Mouse (Mus musculus) yolk sac, embryonic 10.5 days (tissue): Measurements from ENCODE around the gene Prox2.
A peak's percentile ranks its signal among the peaks of the same experiment; 100 is the strongest.
"Not testable (repeated sequence)": the region's sequence is repeated elsewhere in the genome, so short reads cannot be mapped to it uniquely, and the experiment has no call there.

Experiments
- DNase-seq: peaks from one replicate; pipeline ENCODE4 v3.0.0-alpha.2; 2017; ENCODE audit warnings: low spot score

The Prox2 gene

DNA sequence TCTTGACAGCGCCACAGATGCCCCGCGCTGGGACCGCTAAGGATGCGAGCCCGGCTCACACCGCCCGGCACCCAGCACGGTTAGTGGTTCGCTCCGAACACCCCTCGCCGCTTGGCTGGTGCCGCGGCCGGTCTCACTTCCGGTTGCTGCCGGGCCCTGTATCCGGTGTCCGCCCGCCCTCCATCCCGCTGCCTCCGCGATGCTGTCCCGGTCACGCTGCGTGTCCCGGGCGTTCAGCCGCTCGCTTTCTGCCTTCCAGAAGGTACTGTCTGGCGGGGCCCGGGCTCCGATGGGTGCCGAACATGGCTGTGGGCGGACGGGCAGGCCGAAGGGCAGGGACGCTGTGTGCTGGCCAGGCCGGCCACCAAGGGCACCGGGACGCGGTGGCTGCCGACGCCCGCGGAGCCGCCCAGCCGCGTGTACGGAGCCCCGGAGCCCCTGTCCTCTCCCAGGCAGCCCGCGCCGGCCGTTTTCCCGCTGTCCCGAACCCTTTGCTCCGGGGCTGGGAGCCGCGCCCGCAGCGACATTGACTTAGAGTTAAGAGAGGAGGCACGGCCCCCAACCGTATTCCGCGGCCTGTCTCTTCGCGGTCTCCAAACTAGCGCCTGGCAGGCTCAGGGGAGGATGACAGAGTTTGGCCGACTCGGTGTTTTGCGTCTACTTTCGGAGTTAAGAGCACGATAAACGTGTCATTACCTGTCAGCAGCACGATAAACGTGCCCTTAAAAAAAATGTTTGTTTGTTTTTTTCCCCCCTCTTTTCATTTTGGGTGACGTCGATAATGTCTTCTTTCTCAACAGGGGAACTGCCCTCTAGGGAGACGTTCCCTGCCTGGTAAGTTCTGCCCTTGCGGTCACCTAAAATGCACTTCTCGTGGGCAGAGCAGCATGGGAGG is at the start of gene Prox2, which contains the start of gene Dlst:
Prox2 (minus strand) TSS at position 62 of the 895 bp plus-strand sequence.
Dlst (plus strand) TSS at position 136 of the 895 bp plus-strand sequence.
- peak; percentile 89 for DNase-seq

GRCm38 (mm10) chr12:85159592-85159991 is 49.0 kb upstream of the Prox2 start:
- no peak for DNase-seq

GRCm38 (mm10) chr12:85158801-85159200 is 48.2 kb upstream of the Prox2 start:
- no peak for DNase-seq

GRCm38 (mm10) chr12:85157797-85158460 is 47.4 kb upstream of the Prox2 start:
- no peak for DNase-seq

- no peak for DNase-seq
Measured at GRCm38 (mm10) chr12:85156324-85156723, 45.8 kb upstream of the Prox2 start.

DNA sequence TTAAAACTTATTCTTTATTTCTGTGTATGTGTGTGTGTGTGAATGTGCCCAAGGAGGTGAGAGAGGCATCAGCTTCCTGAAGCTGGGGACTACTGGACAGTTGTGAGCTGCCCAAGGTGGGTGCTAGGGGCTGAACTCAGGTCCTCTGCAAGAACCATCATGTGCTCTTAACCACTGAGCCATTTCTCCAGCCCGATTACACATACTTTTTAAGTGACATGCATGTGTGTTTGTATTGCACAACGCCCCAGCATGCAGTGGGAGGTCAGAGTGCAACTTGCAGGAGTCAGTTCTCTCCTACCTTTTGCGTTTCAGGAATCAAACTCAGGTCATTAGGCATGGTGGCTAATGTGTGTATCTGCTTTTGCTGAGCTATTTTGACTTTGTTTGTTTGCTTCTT is 42.5 kb upstream of the Prox2 start:
- DNase-seq: peak; percentile 73

DNA sequence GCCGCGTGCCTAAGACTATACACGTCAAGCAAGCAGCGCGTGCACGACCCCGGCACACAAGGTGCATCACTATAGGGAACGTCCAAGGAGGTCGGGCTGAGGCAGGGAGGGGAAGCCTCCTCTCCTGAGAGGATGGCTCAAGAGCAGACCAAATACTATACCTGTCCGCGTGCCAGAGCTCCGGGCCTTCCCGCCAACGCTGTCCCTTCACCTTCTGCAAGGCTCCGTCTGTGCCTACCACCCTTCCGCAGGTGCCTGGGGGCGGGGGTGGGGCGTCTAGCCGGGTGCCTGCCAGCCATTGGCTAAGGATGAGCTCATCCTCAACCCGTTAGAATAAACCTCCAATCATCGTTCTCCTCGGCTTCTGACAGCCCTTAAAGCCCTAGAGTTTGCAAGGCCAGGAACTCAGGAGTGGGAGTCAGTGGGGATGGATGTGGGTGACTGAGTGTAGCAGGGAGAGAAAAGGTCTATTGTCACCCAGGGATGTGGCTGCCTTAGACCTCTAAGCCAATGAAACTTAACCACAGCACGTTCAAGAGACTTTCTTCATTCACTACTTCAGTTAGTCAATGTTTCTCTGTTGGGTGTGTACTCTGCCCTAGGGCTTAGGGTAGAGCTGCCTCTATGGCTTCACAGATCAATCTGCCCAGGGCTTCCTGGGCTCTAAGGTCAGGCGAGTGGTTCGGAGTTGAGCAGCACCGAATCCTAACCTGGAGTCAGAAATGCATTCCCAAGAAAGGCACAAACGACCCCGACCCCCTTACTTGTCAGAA is 40.6 kb upstream of the Prox2 start, which contains the start of gene Rps6kl1:
Rps6kl1 (minus strand) TSS at position 263 of the 773 bp plus-strand sequence.
- DNase-seq: peak; percentile 75

DNA sequence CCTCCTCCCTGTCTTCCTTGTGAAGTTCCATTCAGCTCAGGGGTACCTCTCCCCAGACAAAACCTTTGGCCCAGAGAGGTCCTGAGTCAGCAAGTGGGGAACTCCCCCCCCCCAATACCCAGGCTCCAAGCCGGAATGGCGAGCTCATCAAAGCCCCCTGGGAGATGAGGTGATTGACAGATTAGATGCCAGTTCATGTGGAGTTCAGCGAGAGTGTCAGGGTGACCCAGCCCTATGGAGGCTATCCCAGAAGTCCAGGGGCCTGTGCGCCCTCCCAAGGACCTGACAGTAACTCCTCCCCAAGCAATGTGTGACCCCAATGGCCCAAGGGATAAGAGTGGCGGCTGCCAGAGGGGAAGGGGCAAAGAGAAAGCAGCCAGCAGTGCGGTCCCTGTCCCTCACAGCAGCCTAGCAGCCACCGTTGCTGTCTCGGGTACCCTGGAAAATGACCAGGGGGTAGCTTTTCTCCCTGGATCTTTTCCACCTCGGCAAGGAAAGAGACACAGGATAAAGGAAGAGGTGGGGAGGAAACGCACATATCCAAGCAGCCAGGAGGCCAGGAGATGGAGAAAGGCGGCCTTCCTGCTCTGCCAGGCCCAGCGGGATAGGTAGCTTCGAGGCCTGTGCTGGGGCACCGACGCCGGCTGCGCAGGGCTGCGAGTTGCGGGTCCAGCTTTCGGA is 39.9 kb upstream of the Prox2 start:
- DNase-seq: no peak

GRCm38 (mm10) chr12:85146881-85147280 is 36.3 kb upstream of the Prox2 start:
- no peak for DNase-seq

DNA sequence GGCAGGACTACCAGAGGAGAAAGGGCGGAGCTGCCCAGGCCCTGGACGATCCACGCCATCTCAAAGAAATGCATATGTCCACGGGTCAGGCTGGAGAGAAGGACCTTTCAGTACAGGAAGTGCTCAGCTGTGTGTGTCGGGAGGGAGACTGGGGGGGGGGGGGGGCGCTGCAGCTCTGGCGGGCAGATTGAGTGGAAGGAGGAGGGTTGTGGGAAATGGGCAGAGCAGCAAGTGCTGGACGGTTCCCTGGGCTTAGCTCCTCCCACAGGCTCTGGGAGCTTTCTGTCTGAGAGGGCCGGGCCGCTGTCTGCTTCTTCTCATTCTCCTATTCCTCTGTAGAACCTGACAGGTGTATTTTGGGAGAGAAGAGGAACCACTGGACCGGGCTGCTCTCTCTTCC is 35.8 kb upstream of the Prox2 start:
- DNase-seq: no peak

DNA sequence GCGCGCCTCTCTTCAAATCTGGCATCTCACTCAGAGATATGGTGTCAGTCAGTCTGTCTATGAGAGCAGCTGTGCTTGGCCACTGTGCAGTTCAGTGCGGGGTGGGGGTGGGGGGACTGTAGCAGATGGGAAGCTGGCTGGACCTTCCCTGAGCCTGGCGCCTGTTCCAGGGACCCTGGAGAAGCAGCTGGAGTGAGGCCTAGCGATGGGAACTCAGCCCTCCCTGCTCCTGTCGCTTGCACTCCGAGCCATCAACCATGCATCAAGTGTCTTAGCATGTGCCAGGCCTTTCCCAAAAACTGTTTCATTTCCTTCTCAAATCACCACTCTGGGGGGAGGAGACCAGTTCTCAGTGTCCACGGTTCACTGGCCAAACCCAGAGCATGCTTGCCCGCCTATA is 35.1 kb upstream of the Prox2 start:
- DNase-seq: no peak

DNA sequence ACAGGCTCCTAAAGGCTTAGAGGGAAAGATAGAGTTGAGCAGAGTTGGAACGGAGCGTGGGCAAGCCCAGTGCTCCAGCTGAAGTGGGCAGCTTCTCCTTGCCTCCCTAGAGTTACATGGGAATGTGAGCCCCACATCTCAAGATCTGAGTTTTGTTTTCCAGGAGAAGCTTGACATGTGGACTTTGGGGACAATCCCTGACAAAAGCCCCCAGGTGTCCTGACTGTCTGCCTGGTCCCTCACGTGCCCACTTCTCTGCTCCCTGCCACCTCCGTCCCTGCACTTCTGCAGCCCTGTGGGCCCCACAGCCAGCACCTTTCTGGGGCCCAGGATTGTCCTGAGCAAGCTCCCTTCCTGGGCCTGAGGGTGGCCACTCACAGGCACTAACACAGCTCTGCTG is 34.3 kb upstream of the Prox2 start:
- no peak for DNase-seq

GRCm38 (mm10) chr12:85144276-85144675 is 33.7 kb upstream of the Prox2 start:
- not testable (repeated sequence) for DNase-seq

DNA sequence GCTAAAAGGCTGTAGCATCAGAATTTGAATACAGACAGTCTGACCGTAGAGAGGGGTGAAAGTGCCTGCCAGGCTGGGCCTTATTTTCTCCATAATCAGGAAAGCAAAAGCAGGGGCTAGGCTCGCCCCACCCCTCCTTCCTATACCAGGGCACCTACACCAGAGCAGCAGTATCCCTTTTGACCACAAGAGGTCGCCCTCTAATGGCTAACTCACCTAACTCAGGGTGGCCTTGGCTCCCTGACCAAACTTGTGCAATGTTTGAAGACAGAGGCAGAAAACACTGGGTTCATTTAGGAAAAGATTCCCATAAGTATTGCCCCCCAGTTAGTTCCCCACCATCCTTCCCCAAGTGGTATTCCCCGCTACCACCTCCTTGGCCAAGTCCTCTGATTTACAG is 32.2 kb upstream of the Prox2 start:
- DNase-seq: peak; percentile 61

DNA sequence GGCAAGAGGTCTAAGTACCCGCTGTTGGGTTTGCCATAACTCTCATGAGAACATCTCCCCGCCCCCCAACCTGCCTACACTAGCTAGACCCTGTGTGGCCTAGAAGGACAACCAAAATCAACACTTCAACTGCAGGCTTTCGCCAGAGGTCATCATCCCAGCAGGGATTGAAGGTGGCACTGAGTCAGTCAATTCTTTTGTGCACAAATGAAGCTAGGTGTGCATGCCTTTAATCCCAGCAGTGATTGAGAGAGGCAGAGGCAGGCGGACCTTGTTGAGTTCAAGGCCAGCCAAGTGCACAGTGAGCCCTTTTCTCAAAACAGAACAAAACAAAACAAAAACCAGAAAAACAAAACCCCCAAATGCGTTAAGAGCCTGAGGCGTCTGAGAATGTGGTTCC is 30.5 kb upstream of the Prox2 start:
- no peak for DNase-seq

- no peak for DNase-seq
Measured at GRCm38 (mm10) chr12:85140036-85140701, 29.6 kb upstream of the Prox2 start.

- no peak for DNase-seq
Measured at GRCm38 (mm10) chr12:85136627-85137026, 26.1 kb upstream of the Prox2 start.

GRCm38 (mm10) chr12:85135513-85136470 is 25.2 kb upstream of the Prox2 start:
- DNase-seq: no peak

- DNase-seq: no peak
Measured at GRCm38 (mm10) chr12:85134043-85134794, 23.7 kb upstream of the Prox2 start.
